Mouse (Mus musculus): ENCODE data around the gene Cldn7. TPM values are rescaled to one million over a fixed set of nuclear protein-coding genes. Genes with fewer than 3 reads are reported as not detected.

The Cldn7 gene
- polyA plus RNA-seq, 1 experiment from 2014 or later: 86.4 TPM

DNA sequence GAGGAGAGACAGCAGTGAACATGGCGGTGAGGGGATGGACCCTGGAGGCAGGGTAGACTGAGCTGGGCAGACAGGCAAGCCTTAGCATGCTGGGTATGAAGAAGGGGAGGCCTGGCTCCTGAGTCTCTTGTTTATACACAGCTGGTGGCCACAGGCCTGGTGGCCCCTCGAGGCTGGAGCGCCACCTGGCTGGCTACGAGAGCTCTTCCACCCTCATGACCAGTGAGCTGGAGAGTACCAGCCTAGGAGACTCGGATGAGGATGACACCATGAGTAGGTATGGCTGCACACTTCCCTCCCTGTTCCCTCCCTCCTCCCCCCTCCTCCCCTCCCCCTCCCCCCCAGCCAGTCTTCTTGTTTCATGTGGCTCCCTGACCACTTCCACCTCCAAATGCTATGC is 40.9 kb downstream of the Cldn7 start:
- Histone ChIP-seq H3K4me3 (ENCODE audit: low read depth, low read length) (no peak overlapping the region), H3K36me3 (ENCODE audit: insufficient read depth) (peaks cover 57% of the 10 kb centered on the region), H3K9ac (no peak overlapping the region), H3K4me2 (no peak overlapping the region), H3K27me3 (ENCODE audit: insufficient read depth, low read length) (no peaks in the 10 kb centered on the region), H3K9me3 (ENCODE audit: low read depth, low read length) (no peaks in the 10 kb centered on the region), H3K27ac (ENCODE audit: low read depth) (no peak overlapping the region), H3K4me1 (ENCODE audit: insufficient read depth) (peaks cover 14% of the 10 kb centered on the region)
- peak; percentile 54 for TF ChIP-seq CTCF (IDR thresholded peaks at IDR 0.05; ENCODE audit: low read depth)
- ATAC-seq (ENCODE audit: insufficient read depth) (no peak), DNase-seq (peak; percentile 34)
- 60% methylated on average over 5 of the region's 5 CpGs for WGBS

DNA sequence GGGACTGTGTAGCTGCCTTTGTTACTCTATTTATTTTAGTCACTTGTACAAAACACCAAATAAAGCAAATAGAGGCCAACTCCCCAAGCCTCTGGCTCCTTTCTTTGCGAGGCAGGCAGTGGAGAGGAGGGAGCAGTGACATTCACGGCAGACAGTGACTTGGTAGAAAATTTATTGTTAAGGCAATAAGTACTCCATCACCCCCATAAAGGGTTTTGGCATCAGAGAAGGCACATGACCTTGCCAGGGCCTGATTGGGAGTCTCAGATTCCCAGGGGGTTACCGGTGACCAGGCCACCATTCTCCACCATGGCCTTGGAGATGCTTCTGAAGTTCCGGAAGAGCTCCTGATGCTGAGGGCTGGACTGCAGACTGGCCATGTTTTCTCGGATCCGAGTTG is 45.5 kb downstream of the Cldn7 start:
- 83% methylated on average over 6 of the region's 6 CpGs for WGBS

DNA sequence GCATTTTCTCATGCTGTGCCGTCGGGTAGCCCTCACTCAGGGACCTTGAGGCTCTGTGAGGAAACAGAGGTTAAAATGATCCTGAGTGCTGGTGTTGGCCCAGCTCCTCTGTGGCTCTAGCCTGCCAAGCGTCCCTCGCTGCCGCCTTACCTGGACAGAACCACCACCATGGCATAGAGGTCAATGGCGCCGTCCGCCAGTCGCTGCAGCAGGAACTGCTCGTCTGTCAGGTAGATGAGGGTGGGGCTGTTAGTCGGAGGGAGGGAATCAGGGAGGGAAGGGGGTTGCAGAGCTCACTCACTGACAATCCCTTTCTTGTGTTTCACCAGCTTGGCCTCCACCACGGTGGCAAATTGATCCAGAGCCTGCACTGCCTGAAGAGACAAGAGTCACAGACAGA is 46.0 kb downstream of the Cldn7 start:
- Histone ChIP-seq H3K36me3 (ENCODE audit: insufficient read depth) (peaks cover 86% of the 10 kb centered on the region), H3K4me1 (ENCODE audit: insufficient read depth) (no peaks in the 10 kb centered on the region), H3K27me3 (ENCODE audit: insufficient read depth, low read length) (no peaks in the 10 kb centered on the region), H3K4me3 (ENCODE audit: low read depth, low read length) (no peak overlapping the region), H3K9ac (no peak overlapping the region), H3K4me2 (no peak overlapping the region), H3K9me3 (ENCODE audit: low read depth, low read length) (no peaks in the 10 kb centered on the region), H3K27ac (ENCODE audit: low read depth) (no peak overlapping the region)
- 79% methylated on average over 12 of the region's 12 CpGs for WGBS
- ATAC-seq (ENCODE audit: insufficient read depth): no peak
- TF ChIP-seq CTCF (IDR thresholded peaks at IDR 0.05; ENCODE audit: low read depth): no peak
- DNase-seq: no peak

More for the DNA sequence above, 45.5 kb downstream of the Cldn7 start:
- ATAC-seq (ENCODE audit: insufficient read depth) (no peak), DNase-seq (no peak)
- Histone ChIP-seq H3K36me3 (ENCODE audit: insufficient read depth) (peaks cover 91% of the 10 kb centered on the region), H3K27me3 (ENCODE audit: insufficient read depth, low read length) (no peaks in the 10 kb centered on the region), H3K4me1 (ENCODE audit: insufficient read depth) (no peaks in the 10 kb centered on the region), H3K4me2 (no peak overlapping the region), H3K27ac (ENCODE audit: low read depth) (no peak overlapping the region), H3K9me3 (ENCODE audit: low read depth, low read length) (no peaks in the 10 kb centered on the region), H3K9ac (no peak overlapping the region), H3K4me3 (ENCODE audit: low read depth, low read length) (no peak overlapping the region)
- TF ChIP-seq CTCF (IDR thresholded peaks at IDR 0.05; ENCODE audit: low read depth): no peak

DNA sequence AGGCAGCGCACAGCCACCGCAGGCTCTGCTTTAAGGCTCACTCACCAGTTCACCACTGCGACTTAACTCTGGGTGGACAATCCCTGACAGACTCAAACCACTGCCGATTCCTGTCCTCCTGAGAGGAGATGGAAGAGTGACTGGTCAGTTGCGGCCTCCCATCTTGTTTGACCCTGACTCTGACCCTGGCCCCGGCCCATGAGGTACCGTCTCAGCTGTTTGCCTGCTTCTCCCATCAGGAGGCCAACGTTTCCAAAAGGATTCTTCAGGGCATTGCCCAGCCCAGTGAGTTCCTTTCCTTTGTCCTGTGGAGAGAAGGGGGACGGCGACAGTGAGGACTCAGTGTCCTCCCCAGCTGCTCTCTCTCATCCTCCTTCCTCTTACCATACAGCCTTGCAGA is 46.4 kb downstream of the Cldn7 start:
- Histone ChIP-seq H3K4me2 (no peak overlapping the region), H3K36me3 (ENCODE audit: insufficient read depth) (peaks cover 82% of the 10 kb centered on the region), H3K4me1 (ENCODE audit: insufficient read depth) (no peaks in the 10 kb centered on the region), H3K27me3 (ENCODE audit: insufficient read depth, low read length) (no peaks in the 10 kb centered on the region), H3K9me3 (ENCODE audit: low read depth, low read length) (no peaks in the 10 kb centered on the region), H3K27ac (ENCODE audit: low read depth) (no peak overlapping the region), H3K9ac (no peak overlapping the region), H3K4me3 (ENCODE audit: low read depth, low read length) (no peak overlapping the region)
- 84% methylated on average over 10 of the region's 10 CpGs for WGBS
- no peak for TF ChIP-seq CTCF (IDR thresholded peaks at IDR 0.05; ENCODE audit: low read depth)
- no peak for DNase-seq
- ATAC-seq (ENCODE audit: insufficient read depth): no peak

DNA sequence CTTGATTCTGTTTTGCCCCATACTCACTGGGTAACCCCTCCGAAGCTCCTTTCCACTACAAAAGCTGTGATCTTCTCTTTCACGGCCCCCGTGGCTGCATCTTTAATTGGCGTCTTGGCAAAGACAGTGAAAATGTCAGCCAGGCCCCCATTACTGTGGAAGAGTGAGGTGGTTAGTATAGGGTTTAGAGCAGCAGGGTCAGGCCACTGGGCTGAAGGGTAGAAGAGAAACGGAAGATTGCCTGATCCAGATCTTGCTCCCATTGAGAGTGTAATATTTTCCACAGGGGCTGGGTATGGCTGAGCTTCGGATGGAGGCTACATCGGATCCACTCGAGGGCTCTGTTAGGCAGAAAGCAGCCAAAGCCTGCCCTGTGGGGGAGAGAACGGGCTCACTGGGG is 48.4 kb downstream of the Cldn7 start:
- no peak for ATAC-seq (ENCODE audit: insufficient read depth)
- Histone ChIP-seq H3K27me3 (ENCODE audit: insufficient read depth, low read length) (no peaks in the 10 kb centered on the region), H3K4me1 (ENCODE audit: insufficient read depth) (0 out of 2 replicates have a peak, but pooled peaks cover 7% of the 10 kb centered on the region), H3K36me3 (ENCODE audit: insufficient read depth) (peaks cover 62% of the 10 kb centered on the region), H3K4me2 (no peak overlapping the region), H3K9ac (no peak overlapping the region), H3K4me3 (ENCODE audit: low read depth, low read length) (no peak overlapping the region), H3K9me3 (ENCODE audit: low read depth, low read length) (no peaks in the 10 kb centered on the region), H3K27ac (ENCODE audit: low read depth) (no peak overlapping the region)
- 85% methylated on average over 9 of the region's 9 CpGs for WGBS
- TF ChIP-seq CTCF (IDR thresholded peaks at IDR 0.05; ENCODE audit: low read depth): no peak
- no peak for DNase-seq

DNA sequence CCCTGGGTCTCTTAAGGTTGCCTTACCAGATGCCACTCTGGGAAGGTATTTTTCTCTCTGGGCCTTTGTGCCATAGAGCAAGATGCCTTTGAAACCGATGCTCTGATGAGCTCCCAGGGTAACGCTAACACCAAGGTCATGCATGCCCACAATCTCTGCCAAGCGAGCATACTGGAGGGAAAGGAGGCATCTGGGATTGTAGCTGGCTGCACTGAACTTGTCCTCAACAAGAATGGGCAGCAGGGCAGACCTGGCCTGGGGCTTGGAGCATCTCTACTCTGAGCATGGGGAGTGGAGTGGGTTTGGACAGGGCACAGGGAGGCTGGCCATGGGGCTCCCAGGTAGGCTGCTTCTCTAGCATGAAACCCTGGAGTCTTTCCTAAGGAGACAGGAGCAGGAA is 48.8 kb downstream of the Cldn7 start:
- ATAC-seq (ENCODE audit: insufficient read depth) (no peak), DNase-seq (no peak)
- Histone ChIP-seq H3K27ac (ENCODE audit: low read depth) (no peak overlapping the region), H3K4me2 (no peak overlapping the region), H3K4me3 (ENCODE audit: low read depth, low read length) (no peak overlapping the region), H3K9me3 (ENCODE audit: low read depth, low read length) (no peaks in the 10 kb centered on the region), H3K9ac (no peak overlapping the region), H3K4me1 (ENCODE audit: insufficient read depth) (0 out of 2 replicates have a peak, but pooled peaks cover 7% of the 10 kb centered on the region), H3K27me3 (ENCODE audit: insufficient read depth, low read length) (no peaks in the 10 kb centered on the region), H3K36me3 (ENCODE audit: insufficient read depth) (peaks cover 57% of the 10 kb centered on the region)
- 80% methylated on average over 3 of the region's 3 CpGs for WGBS
- no peak for TF ChIP-seq CTCF (IDR thresholded peaks at IDR 0.05; ENCODE audit: low read depth)

DNA sequence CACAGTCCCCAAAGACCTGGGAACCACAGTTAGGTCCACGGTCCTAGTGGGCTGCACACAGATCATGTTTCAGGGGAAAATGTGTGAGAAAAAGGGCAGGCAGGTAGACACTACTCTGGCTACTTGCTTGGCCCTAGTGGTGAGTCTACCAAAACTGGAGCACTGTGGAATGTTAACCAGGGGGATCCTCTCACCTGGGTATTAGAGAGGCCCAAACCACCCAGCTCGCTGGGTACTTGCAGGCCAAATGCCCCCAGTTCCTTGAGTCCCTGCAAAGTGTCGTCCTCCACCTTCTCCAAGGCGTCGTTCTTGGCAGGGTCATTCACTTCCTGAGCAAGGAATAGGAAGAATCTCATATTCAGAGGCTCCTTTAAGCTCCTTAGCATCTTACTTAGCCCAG is 49.5 kb downstream of the Cldn7 start:
- Histone ChIP-seq H3K4me3 (ENCODE audit: low read depth, low read length) (0 out of 2 replicates have a peak overlapping the region, but pooled peaks have one; percentile 54), H3K36me3 (ENCODE audit: insufficient read depth) (peaks cover 51% of the 10 kb centered on the region), H3K27ac (ENCODE audit: low read depth) (no peak overlapping the region), H3K4me1 (ENCODE audit: insufficient read depth) (peaks cover 8% of the 10 kb centered on the region), H3K27me3 (ENCODE audit: insufficient read depth, low read length) (no peaks in the 10 kb centered on the region), H3K9ac (no peak overlapping the region), H3K9me3 (ENCODE audit: low read depth, low read length) (no peaks in the 10 kb centered on the region), H3K4me2 (peak overlapping the region; percentile 82)
- TF ChIP-seq CTCF (IDR thresholded peaks at IDR 0.05; ENCODE audit: low read depth): no peak
- ATAC-seq (ENCODE audit: insufficient read depth): no peak
- WGBS: 54% methylated on average over 5 of the region's 5 CpGs
- DNase-seq: no peak
